Mouse (Mus musculus) forebrain, embryonic 11.5 days (tissue): ENCODE results near the gene B4galnt2. TPM values are rescaled to one million over a fixed set of nuclear protein-coding genes. Genes with fewer than 3 reads are reported as not detected.
"Not testable (repeated sequence)": the region's sequence is repeated elsewhere in the genome, so short reads cannot be mapped to it uniquely, and the experiment has no call there.

Experiments used
- ATAC-seq: fragments of 200-750 bp; cut with Nextera tagmentation; replicated peaks from 2 replicates; pipeline ENCODE4 v1.8.0; 2017; ENCODE audit warnings: moderate TSS enrichment; ENCODE audit not compliant: low FRiP score
- DNase-seq: peaks from one replicate; pipeline ENCODE4 v3.0.0-alpha.2; 2017; ENCODE audit warnings: low spot score
- H3K27ac ChIP-seq: fragments of 300-500 bp; sonication (generic); 2 replicates; pipeline ENCODE4 v1.5.1; 2014; ENCODE audit warnings: low read depth, low read length
- H3K27me3 ChIP-seq: fragments of 300-500 bp; sonication (generic); 2 replicates; pipeline ENCODE4 v1.6.1; 2014; ENCODE audit warnings: mild to moderate bottlenecking, low read length, mixed read lengths; ENCODE audit not compliant: control insufficient read depth, insufficient read depth
- H3K36me3 ChIP-seq: fragments of 300-500 bp; sonication (generic); 2 replicates; pipeline ENCODE4 v1.6.1; 2014; ENCODE audit warnings: mild to moderate bottlenecking, low read length, moderate library complexity, mixed read lengths; ENCODE audit not compliant: control insufficient read depth, insufficient read depth
- H3K4me1 ChIP-seq: fragments of 300-500 bp; sonication (generic); replicated peaks from 2 replicates; pipeline ENCODE4 v1.6.1; 2014; ENCODE audit warnings: low read length, mixed read lengths; ENCODE audit not compliant: control insufficient read depth, insufficient read depth
- H3K4me2 ChIP-seq: fragments of 300-500 bp; sonication (generic); 2 replicates; pipeline ENCODE4 v1.6.1; 2014; ENCODE audit warnings: low read depth, mild to moderate bottlenecking, low read length, moderate library complexity, mixed read lengths; ENCODE audit not compliant: severe bottlenecking
- H3K4me3 ChIP-seq: fragments of 300-500 bp; sonication (generic); 2 replicates; pipeline ENCODE4 v1.5.1; 2014; ENCODE audit warnings: low read depth, low read length
- H3K9ac ChIP-seq: fragments of 300-500 bp; sonication (generic); 2 replicates; pipeline ENCODE4 v1.6.1; 2014; ENCODE audit warnings: low read length
- H3K9me3 ChIP-seq: fragments of 300-500 bp; sonication (generic); 2 replicates; pipeline ENCODE4 v1.6.1; 2016; ENCODE audit warnings: low read length, mixed read lengths; ENCODE audit not compliant: control insufficient read depth
- WGBS: fragments of 180-500 bp; shearing (Covaris S2); extraction: QIAGEN DNeasy Blood & Tissue Kit; methylation state at CpG from one replicate; pipeline ENCODE4 v1.1.7; 2014; 5-methylcytosine and 5-hydroxymethylcytosine counted together
- polyA plus RNA-seq: library from polyadenylated mRNA; unstranded; fragments of >200 nt; fragmentation: Nextera tagmentation; extraction: Ambion mirVana; gene quantifications from 2 replicates; pipeline ENCODE4 v1.2.1, GENCODE M21; 2014

Gene B4galnt2
- polyA plus RNA-seq, 1 experiment from 2014 or later = not detected

DNA sequence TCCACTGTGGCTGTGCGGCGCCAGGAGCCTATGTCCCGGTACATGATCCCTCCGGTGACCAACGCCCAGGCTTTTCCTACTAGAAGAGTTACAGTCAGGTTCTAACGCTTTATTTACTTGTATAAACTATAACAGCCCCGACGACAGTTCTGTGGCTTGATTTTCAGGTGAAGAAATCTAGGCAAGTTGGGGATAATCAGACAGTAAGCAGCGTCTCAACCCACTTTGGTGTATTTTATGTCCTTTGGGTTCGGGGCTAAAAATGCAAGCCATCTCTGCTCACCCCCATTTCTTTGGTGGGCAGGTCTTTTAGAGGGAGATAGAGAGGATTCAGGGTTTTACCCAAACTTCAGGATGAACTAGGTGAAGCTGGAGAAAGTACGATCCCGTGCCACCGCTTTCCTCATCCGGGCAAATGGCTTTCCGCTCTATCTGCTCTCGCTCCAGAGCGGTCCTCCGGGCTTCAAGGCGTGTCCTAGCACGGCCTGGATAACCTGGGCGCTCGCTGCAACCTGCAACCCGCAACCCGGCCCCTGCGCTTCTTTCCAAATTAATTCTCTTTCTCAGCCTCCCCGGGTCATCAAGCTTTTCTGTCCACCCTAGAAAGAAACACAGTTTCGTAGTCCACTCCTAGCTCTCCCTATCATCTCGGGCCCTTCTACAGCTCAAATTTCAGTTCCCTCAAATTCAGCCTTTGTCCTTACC, 467 bp upstream of the B4galnt2 start:
- peak overlapping the region; percentile 34; the same call in 1 of the 2 replicates for H3K4me2 ChIP-seq
- peaks cover 8% of the 10 kb centered on the region for H3K4me1 ChIP-seq
- peak overlapping the region; percentile 20; the same call in 1 of the 2 replicates for H3K4me3 ChIP-seq
- 1% methylated on average over 28 of the region's 28 CpGs for whole genome bisulfite sequencing
- ATAC-seq = no peak
- H3K9me3 ChIP-seq = no peaks in the 10 kb centered on the region
- DNase-seq = peak; percentile 62
- H3K27ac ChIP-seq = no peak overlapping the region
- no peaks in the 10 kb centered on the region for H3K36me3 ChIP-seq
- no peak overlapping the region; the same call in 1 of the 2 replicates for H3K9ac ChIP-seq
- H3K27me3 ChIP-seq = peaks cover 47% of the 10 kb centered on the region

DNA sequence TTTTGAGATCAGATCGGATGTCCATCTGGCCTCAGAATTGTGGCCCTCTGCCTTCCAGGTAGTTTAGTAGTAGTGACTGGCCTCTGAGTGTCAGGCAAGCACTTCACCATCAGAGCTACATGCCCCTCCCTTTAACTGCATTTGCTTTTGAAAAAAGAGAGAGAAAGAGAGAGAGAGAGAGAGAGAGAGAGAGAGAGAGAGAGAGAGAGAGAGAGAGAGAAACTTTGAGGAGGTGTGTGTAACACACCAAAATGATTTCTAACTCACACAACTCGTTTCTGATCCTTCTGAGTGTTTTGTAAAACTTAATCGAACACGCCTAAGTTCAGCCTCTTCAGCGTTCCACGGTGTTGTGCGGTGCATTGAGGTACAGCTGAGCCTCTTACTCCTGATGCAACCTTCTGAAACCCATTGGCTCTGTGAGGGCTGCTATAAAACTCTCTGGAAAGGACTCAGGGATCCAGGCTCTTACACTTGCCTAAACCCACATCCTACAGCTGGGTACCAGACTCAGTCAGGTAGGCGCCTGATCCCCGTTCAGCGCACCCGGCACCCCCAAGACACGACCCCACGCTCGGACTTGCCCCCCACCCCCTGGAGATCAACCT, 628 bp downstream of the B4galnt2 start:
- Histone ChIP-seq H3K4me1 (peaks cover 8% of the 10 kb centered on the region), H3K27ac (no peak overlapping the region), H3K36me3 (no peaks in the 10 kb centered on the region), H3K4me2 (peak overlapping the region; percentile 34), H3K9ac (no peak overlapping the region), H3K4me3 (peak overlapping the region; percentile 20), H3K9me3 (no peaks in the 10 kb centered on the region), H3K27me3 (peaks cover 47% of the 10 kb centered on the region)
- ATAC-seq (no peak), DNase-seq (no peak)
- WGBS = 2% methylated on average over 14 of the region's 14 CpGs

DNA sequence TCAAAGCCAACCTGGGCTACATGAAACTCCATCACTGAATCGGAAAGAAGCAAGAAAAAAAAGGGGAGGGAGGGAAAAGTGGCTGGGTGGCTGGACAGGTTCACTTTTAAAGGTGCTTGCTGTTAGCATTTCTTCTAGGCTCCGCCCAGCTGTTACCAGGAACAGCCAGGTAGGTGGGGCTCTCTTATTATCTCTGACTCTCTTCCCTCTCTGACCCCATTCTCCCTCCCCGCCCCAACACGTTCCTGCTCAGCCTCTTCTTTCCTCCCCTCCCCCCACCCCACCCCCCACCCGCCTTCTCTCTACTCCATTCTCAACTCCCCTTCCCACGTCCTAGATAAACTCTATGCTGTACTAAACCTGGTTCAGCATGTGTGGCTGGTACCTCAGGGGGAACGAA, 3.1 kb downstream of the B4galnt2 start:
- Histone ChIP-seq H3K4me2 (no peak overlapping the region), H3K4me3 (no peak overlapping the region), H3K9me3 (no peaks in the 10 kb centered on the region), H3K27ac (no peak overlapping the region), H3K27me3 (peaks cover 38% of the 10 kb centered on the region), H3K9ac (no peak overlapping the region), H3K4me1 (peaks cover 8% of the 10 kb centered on the region), H3K36me3 (no peaks in the 10 kb centered on the region)
- no peak for ATAC-seq
- DNase-seq = no peak
- 23% methylated on average over 7 of the region's 7 CpGs for WGBS

DNA sequence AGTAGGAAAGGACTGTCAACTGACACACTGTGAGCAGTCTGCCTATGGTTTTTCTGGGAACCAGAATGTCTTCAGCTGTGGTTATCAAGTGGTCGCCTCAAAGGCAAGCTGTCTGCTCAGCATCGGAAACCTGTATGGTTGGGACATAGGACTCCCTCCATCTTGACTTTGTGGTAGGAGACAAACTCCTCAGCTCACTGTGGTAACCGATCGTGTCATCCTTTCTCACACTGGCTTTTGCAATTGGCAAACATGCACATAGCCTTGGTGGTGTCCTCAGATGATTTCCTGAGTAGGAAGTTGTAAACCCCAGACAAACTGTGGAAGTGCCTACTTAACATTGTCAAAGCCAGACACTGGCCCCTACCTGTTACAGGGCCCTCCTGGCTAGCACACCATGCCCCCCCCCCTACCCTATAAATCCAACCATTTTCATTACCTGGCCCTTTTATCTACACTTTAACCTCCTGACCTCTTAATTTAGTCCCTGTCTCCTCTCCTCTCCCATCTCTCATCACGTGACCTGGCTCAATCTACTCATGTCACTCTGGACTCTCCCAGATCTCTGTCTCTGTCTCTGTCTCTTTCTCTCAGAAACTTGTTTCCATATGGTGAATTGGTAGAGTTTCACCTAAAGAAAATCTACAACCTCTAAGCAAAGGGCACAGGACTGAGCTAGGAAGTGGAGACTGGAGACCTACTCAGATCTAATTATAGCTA, 6.7 kb downstream of the B4galnt2 start:
- WGBS = 88% methylated on average over 5 of the region's 5 CpGs
- ATAC-seq (no peak), DNase-seq (no peak)
- no peak overlapping the region for H3K9ac ChIP-seq
- H3K4me2 ChIP-seq = no peak overlapping the region
- no peaks in the 10 kb centered on the region for H3K36me3 ChIP-seq
- no peak overlapping the region for H3K4me3 ChIP-seq
- H3K9me3 ChIP-seq = no peaks in the 10 kb centered on the region
- no peak overlapping the region for H3K27ac ChIP-seq
- peaks cover 6% of the 10 kb centered on the region for H3K27me3 ChIP-seq
- no peaks in the 10 kb centered on the region for H3K4me1 ChIP-seq

DNA sequence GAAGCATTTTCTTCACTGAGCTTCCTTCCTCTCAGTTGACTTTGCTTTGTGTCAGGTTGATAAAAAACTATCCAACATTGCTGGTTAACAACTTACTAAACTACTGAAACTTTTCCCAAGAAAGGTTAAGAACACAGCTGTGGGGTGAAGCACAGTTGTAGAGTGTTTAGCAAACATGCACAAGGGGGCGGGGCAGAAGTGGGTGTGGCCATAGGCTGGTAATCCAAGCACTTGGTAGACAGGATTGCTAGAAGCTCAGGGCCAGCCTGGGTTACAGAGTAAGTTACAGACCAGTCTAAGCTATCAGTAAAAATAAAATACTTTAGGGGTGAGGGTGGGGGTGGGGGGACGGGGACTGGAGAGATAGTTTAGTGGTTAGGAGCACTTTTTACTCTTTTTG, 10.4 kb downstream of the B4galnt2 start:
- Histone ChIP-seq H3K4me1 (no peaks in the 10 kb centered on the region), H3K4me3 (no peak overlapping the region), H3K27ac (no peak overlapping the region), H3K36me3 (no peaks in the 10 kb centered on the region), H3K9ac (no peak overlapping the region), H3K4me2 (no peak overlapping the region), H3K9me3 (no peaks in the 10 kb centered on the region), H3K27me3 (no peaks in the 10 kb centered on the region)
- DNase-seq = no peak
- 74% methylated on average over 2 of the region's 2 CpGs for WGBS
- no peak for ATAC-seq

DNA sequence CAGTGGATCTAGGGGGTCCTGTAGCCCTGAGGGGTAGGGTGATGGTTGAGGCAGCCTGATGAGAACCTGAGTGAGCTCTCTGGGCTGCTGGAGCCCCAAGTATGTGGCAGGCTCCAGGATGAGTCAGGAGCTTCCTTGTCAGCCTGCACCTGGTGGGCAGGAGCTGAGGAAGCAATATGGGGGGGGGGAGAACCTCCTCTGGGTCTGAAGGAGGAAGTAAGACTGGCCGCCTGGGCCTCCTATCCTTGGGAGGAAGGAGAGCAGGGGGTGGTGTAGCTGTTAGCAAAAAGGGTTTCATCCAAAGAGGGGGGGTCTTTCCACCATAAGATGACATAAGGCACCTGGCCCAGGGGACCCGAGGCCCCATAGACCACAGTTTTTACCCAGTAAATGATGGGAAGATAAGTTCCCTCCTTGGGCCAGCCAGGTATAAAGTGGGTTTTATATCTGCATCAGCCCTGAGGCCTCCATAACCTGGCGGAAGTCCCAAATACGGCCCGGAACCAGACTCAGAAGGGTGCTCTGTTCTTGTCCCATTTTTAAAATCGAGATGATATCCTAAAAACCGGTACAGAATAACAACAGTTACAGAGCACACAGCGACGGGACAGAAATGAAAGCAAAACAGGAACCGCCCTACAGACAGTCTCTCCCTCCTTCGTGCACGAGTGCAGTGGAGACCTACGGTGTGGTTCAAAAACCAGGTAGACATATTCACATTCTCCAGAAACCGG, 18.1 kb downstream of the B4galnt2 start:
- DNase-seq (no peak), ATAC-seq (no peak)
- Histone ChIP-seq H3K4me2 (no peak overlapping the region), H3K36me3 (no peaks in the 10 kb centered on the region), H3K4me1 (no peaks in the 10 kb centered on the region), H3K27me3 (no peaks in the 10 kb centered on the region), H3K9me3 (no peaks in the 10 kb centered on the region), H3K9ac (no peak overlapping the region), H3K27ac (no peak overlapping the region), H3K4me3 (no peak overlapping the region)
- WGBS = 85% methylated on average over 14 of the region's 14 CpGs

DNA sequence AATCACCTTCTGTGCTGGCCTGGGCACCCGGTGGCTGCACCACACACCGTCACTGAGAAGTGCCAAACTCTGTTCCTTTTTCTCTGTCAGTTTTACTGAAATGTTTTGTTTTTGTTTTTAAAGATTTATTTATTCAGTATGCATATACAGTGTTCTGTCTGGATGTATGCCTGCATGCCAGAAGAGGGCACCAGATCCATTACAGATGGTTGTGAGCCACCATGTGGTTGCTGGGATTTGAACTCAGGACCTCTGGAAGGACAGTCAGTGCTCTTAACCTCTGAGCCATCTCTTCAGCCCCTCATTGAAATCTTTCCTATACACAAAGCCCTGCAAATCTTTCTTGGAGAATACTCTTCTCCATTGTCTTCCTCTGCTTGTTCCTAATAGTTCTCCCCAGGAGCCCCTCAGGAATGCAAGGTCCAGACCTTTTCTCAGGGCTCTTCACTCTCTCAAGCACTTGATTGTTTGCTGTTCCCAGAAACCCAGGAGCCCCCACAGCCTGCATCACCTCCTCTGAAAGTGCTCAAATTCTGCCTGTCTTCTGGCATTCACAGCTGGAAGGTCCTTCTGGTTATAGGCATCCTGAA, 24.1 kb downstream of the B4galnt2 start:
- Histone ChIP-seq H3K4me2 (no peak overlapping the region), H3K4me3 (no peak overlapping the region), H3K27me3 (no peaks in the 10 kb centered on the region), H3K36me3 (no peaks in the 10 kb centered on the region), H3K9me3 (no peaks in the 10 kb centered on the region), H3K4me1 (no peaks in the 10 kb centered on the region), H3K27ac (no peak overlapping the region), H3K9ac (no peak overlapping the region)
- WGBS = 79% methylated on average over 2 of the region's 2 CpGs
- DNase-seq (no peak), ATAC-seq (no peak)

DNA sequence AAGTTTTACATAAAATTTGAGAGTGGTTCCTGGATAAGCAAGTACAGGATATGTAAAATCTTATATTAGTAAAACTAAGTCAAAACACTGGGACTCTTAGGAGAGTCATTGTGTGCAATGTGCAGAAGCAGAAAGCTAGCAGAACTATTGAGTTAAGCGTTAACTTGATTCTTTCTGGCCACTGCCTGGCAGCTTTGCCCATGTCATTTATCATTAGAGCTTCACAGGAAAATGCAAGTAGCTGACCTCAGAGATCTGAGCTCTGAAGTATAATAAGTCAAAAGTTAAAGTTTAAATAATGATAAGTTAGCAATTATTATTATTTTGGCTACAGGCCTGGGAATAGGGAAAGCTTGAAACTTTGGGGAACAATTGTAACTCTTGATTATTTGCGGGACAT, 34.8 kb downstream of the B4galnt2 start:
- 85% methylated on average over 2 of the region's 2 CpGs for WGBS
- not testable (repeated sequence) for H3K27ac ChIP-seq, H3K36me3 ChIP-seq, H3K4me2 ChIP-seq, H3K4me3 ChIP-seq, H3K27me3 ChIP-seq, H3K9me3 ChIP-seq, DNase-seq, ATAC-seq, H3K4me1 ChIP-seq, H3K9ac ChIP-seq
